8 mouse cellular contexts compared by ENCODE assay signal in genomic region chr4:46489028-46489925, GRCm38 (mm10). TPM values are rescaled to one million over a fixed set of nuclear protein-coding genes. Genes with fewer than 3 reads are reported as not detected.
DNase-seq lines count a peak whose midpoint lies in the region; ATAC-seq lines count a peak whose summit lies in the region.

Gene Nans (plus strand): TSS chr4:46489248.

- peaks cover 28% of the 10 kb centered on the region for H3K4me1 ChIP-seq in heart, embryonic 10.5 days
- H3K4me1 ChIP-seq in kidney, embryonic 15.5 days, result peaks cover 17% of the 10 kb centered on the region; the same call in 1 of the 2 replicates

- DNase-seq in B cell, adult 2 months, result peak; percentile 94
- DNase-seq in brain, adult 2 months (ENCODE audit: low read depth, low spot score), result peak; percentile 98
- DNase-seq in heart, embryonic 10.5 days (ENCODE audit: low spot score), result peak; percentile 98
- DNase-seq in liver, result peak; percentile 97
- peak; percentile 96 to 97 for DNase-seq in spleen, postnatal 4 days (ENCODE audit: low spot score in 2 of 2)

- ATAC-seq in erythroblast, adult 5-6 weeks (replicated peaks; ENCODE audit: low FRiP score, poor library complexity, severe bottlenecking), result peak; percentile 97
- ATAC-seq in kidney, embryonic 15.5 days (replicated peaks; ENCODE audit: low FRiP score), result peak; percentile 98
- ATAC-seq in monocyte, adult 5-6 weeks (replicated peaks; ENCODE audit: insufficient number of reproducible peaks, low FRiP score, low TSS enrichment, poor library complexity, severe bottlenecking), result peak; percentile 86

- peak within 1 kb of the TSS; percentile 93 for H3K27ac ChIP-seq in heart, embryonic 10.5 days
- peak within 1 kb of the TSS; percentile 70 for H3K27ac ChIP-seq in kidney, embryonic 15.5 days

- no peaks in the 10 kb centered on the region for H3K9me3 ChIP-seq in heart, embryonic 10.5 days
- no peaks in the 10 kb centered on the region for H3K9me3 ChIP-seq in kidney, embryonic 15.5 days (replicated peaks)

- no peaks in the 10 kb centered on the region for H3K27me3 ChIP-seq in heart, embryonic 10.5 days (ENCODE audit: insufficient read depth, poor library complexity, severe bottlenecking)
- no peaks in the 10 kb centered on the region for H3K27me3 ChIP-seq in kidney, embryonic 15.5 days

- peak within 1 kb of the TSS; percentile 78 for H3K9ac ChIP-seq in kidney, embryonic 15.5 days

- H3K4me2 ChIP-seq in kidney, embryonic 15.5 days, result peak within 1 kb of the TSS; percentile 84

- under 1% methylated on average over 58 of the region's 58 CpGs for WGBS in heart, embryonic 10.5 days
- WGBS in kidney, embryonic 15.5 days, result under 1% methylated on average over 58 of the region's 58 CpGs

- peaks cover 26% of the 10 kb centered on the region for H3K36me3 ChIP-seq in heart, embryonic 10.5 days
- peaks cover 19% of the 10 kb centered on the region for H3K36me3 ChIP-seq in kidney, embryonic 15.5 days

- H3K4me3 ChIP-seq in heart, embryonic 10.5 days, result peak within 1 kb of the TSS; percentile 90
- peak within 1 kb of the TSS; percentile 71 for H3K4me3 ChIP-seq in kidney, embryonic 15.5 days (replicated peaks)

RNA-seq across cellular contexts. Expression of gene Nans, which starts in this region (rescaled TPM):
- 17.3 and 25.7 TPM in 2 replicates for total RNA-seq in erythroblast, adult 5-6 weeks (2015; ENCODE audit: low replicate concordance)
- total RNA-seq in erythroblast, adult 5-6 weeks (2017; ENCODE audit: low replicate concordance), result 13.1 and 16.7 TPM in 2 replicates
- 78.3 and 89.1 TPM in 2 replicates for polyA plus RNA-seq in heart, embryonic 10.5 days (2016; fragmentation: Nextera tagmentation; extraction: Ambion mirVana)
- 73.0 and 82.4 TPM in 2 replicates for polyA plus RNA-seq in kidney, embryonic 15.5 days (2015; fragmentation: Nextera tagmentation; extraction: Ambion mirVana)
- total RNA-seq in monocyte, adult 5-6 weeks (2017), result 38.6 to 51.6 TPM (median 42.3 TPM) in 3 replicates

Comparison
In these comparisons a context has a peak if more than half of its experiments do, and no peak if none do; other contexts are left out.
1. Peak in every context shown above with its lines: DNase-seq, ATAC-seq, H3K4me3 ChIP-seq and H3K27ac ChIP-seq.